Mouse (Mus musculus): ENCODE measurements around the gene Klf16. TPM values are rescaled to one million over a fixed set of nuclear protein-coding genes. Genes with fewer than 3 reads are reported as not detected.
A peak's percentile ranks its signal among the peaks of the same experiment; 100 is the strongest.

Gene Klf16
- total and polyA plus RNA-seq, 2 experiments from 2014 or later: 14.1 to 18.7 TPM

GRCm38 (mm10) chr10:80549279-80549678, 27.8 kb downstream of the Klf16 start:
- Histone ChIP-seq H3K27ac (ENCODE audit: low read depth, low read length) (no peak overlapping the region), H3K27me3 (ENCODE audit: insufficient read depth, low read length) (no peaks in the 10 kb centered on the region), H3K9ac (no peak overlapping the region), H3K4me1 (ENCODE audit: insufficient read depth) (no peaks in the 10 kb centered on the region), H3K4me2 (ENCODE audit: low read depth) (no peak overlapping the region), H3K9me3 (ENCODE audit: low read length) (no peaks in the 10 kb centered on the region), H3K4me3 (ENCODE audit: low read depth, low read length) (no peak overlapping the region), H3K36me3 (ENCODE audit: insufficient read depth) (peaks cover 53% of the 10 kb centered on the region)
- no peak for TF ChIP-seq CTCF (IDR thresholded peaks at IDR 0.05; ENCODE audit: low read depth)
- no peak for DNase-seq
- ATAC-seq: no peak
- 91% methylated on average over 21 of the region's 21 CpGs for WGBS

GRCm38 (mm10) chr10:80548428-80549006, 28.6 kb downstream of the Klf16 start:
- peak; percentile 86 for TF ChIP-seq CTCF (IDR thresholded peaks at IDR 0.05; ENCODE audit: low read depth)
- H3K4me2 ChIP-seq (ENCODE audit: low read depth): no peak overlapping the region
- H3K36me3 ChIP-seq (ENCODE audit: insufficient read depth): peaks cover 61% of the 10 kb centered on the region
- H3K4me1 ChIP-seq (ENCODE audit: insufficient read depth): no peaks in the 10 kb centered on the region
- DNase-seq (peak; percentile 62), ATAC-seq (peak; percentile 71)
- H3K9me3 ChIP-seq (ENCODE audit: low read length): no peaks in the 10 kb centered on the region
- no peak overlapping the region for H3K4me3 ChIP-seq (ENCODE audit: low read depth, low read length)
- no peak overlapping the region for H3K9ac ChIP-seq
- WGBS: 74% methylated on average over 10 of the region's 10 CpGs
- no peaks in the 10 kb centered on the region for H3K27me3 ChIP-seq (ENCODE audit: insufficient read depth, low read length)
- no peak overlapping the region for H3K27ac ChIP-seq (ENCODE audit: low read depth, low read length)

GRCm38 (mm10) chr10:80547539-80547938, 29.6 kb downstream of the Klf16 start:
- H3K9ac ChIP-seq: no peak overlapping the region
- no peak overlapping the region for H3K4me2 ChIP-seq (ENCODE audit: low read depth)
- ATAC-seq: no peak
- no peaks in the 10 kb centered on the region for H3K27me3 ChIP-seq (ENCODE audit: insufficient read depth, low read length)
- H3K4me3 ChIP-seq (ENCODE audit: low read depth, low read length): no peak overlapping the region
- DNase-seq: no peak
- H3K36me3 ChIP-seq (ENCODE audit: insufficient read depth): peaks cover 71% of the 10 kb centered on the region
- H3K9me3 ChIP-seq (ENCODE audit: low read length): no peaks in the 10 kb centered on the region
- TF ChIP-seq CTCF (IDR thresholded peaks at IDR 0.05; ENCODE audit: low read depth): no peak
- no peak overlapping the region for H3K27ac ChIP-seq (ENCODE audit: low read depth, low read length)
- WGBS: 91% methylated on average over 15 of the region's 15 CpGs
- no peaks in the 10 kb centered on the region for H3K4me1 ChIP-seq (ENCODE audit: insufficient read depth)

- Histone ChIP-seq H3K36me3 (ENCODE audit: insufficient read depth) (peaks cover 77% of the 10 kb centered on the region), H3K4me1 (ENCODE audit: insufficient read depth) (no peaks in the 10 kb centered on the region), H3K4me3 (ENCODE audit: low read depth, low read length) (no peak overlapping the region), H3K27me3 (ENCODE audit: insufficient read depth, low read length) (no peaks in the 10 kb centered on the region), H3K27ac (ENCODE audit: low read depth, low read length) (no peak overlapping the region), H3K9ac (no peak overlapping the region), H3K9me3 (ENCODE audit: low read length) (no peaks in the 10 kb centered on the region), H3K4me2 (ENCODE audit: low read depth) (no peak overlapping the region)
- TF ChIP-seq CTCF (IDR thresholded peaks at IDR 0.05; ENCODE audit: low read depth): no peak
- ATAC-seq (no peak), DNase-seq (no peak)
- 93% methylated on average over 4 of the region's 4 CpGs for WGBS
Observed at GRCm38 (mm10) chr10:80546945-80547344, 30.2 kb downstream of the Klf16 start.

- no peaks in the 10 kb centered on the region for H3K4me1 ChIP-seq (ENCODE audit: insufficient read depth)
- no peak for DNase-seq
- H3K36me3 ChIP-seq (ENCODE audit: insufficient read depth): peaks cover 84% of the 10 kb centered on the region
- no peak for ATAC-seq
- H3K9me3 ChIP-seq (ENCODE audit: low read length): no peaks in the 10 kb centered on the region
- no peak overlapping the region for H3K27ac ChIP-seq (ENCODE audit: low read depth, low read length)
- 93% methylated on average over 8 of the region's 8 CpGs for WGBS
- TF ChIP-seq CTCF (IDR thresholded peaks at IDR 0.05; ENCODE audit: low read depth): no peak
- no peak overlapping the region for H3K9ac ChIP-seq
- no peaks in the 10 kb centered on the region for H3K27me3 ChIP-seq (ENCODE audit: insufficient read depth, low read length)
- H3K4me3 ChIP-seq (ENCODE audit: low read depth, low read length): no peak overlapping the region
- H3K4me2 ChIP-seq (ENCODE audit: low read depth): no peak overlapping the region
Observed at GRCm38 (mm10) chr10:80545590-80545989, 31.5 kb downstream of the Klf16 start.

GRCm38 (mm10) chr10:80543873-80544272, 33.2 kb downstream of the Klf16 start:
- H3K36me3 ChIP-seq (ENCODE audit: insufficient read depth): peaks cover 73% of the 10 kb centered on the region
- ATAC-seq: no peak

GRCm38 (mm10) chr10:80539493-80539892, 37.6 kb downstream of the Klf16 start:
- Histone ChIP-seq H3K36me3 (ENCODE audit: insufficient read depth) (peaks cover 35% of the 10 kb centered on the region), H3K9ac (no peak overlapping the region), H3K4me2 (ENCODE audit: low read depth) (no peak overlapping the region), H3K4me3 (ENCODE audit: low read depth, low read length) (no peak overlapping the region), H3K4me1 (ENCODE audit: insufficient read depth) (no peaks in the 10 kb centered on the region; the same call in 1 of the 2 replicates), H3K27me3 (ENCODE audit: insufficient read depth, low read length) (peaks cover 4% of the 10 kb centered on the region), H3K9me3 (ENCODE audit: low read length) (no peaks in the 10 kb centered on the region), H3K27ac (ENCODE audit: low read depth, low read length) (no peak overlapping the region)
- ATAC-seq (no peak), DNase-seq (no peak)
- WGBS: 64% methylated on average over 5 of the region's 5 CpGs
- TF ChIP-seq CTCF (IDR thresholded peaks at IDR 0.05; ENCODE audit: low read depth): no peak

More at GRCm38 (mm10) chr10:80543873-80544272, 33.2 kb downstream of the Klf16 start:
- no peak for TF ChIP-seq CTCF (IDR thresholded peaks at IDR 0.05; ENCODE audit: low read depth)
- Histone ChIP-seq H3K4me1 (ENCODE audit: insufficient read depth) (no peaks in the 10 kb centered on the region), H3K9me3 (ENCODE audit: low read length) (no peaks in the 10 kb centered on the region), H3K27ac (ENCODE audit: low read depth, low read length) (no peak overlapping the region), H3K4me2 (ENCODE audit: low read depth) (no peak overlapping the region), H3K27me3 (ENCODE audit: insufficient read depth, low read length) (no peaks in the 10 kb centered on the region), H3K9ac (no peak overlapping the region), H3K4me3 (ENCODE audit: low read depth, low read length) (no peak overlapping the region)
- WGBS: 96% methylated on average over 14 of the region's 14 CpGs
- no peak for DNase-seq

Measured in forebrain, postnatal 0 days (tissue).